Mouse (Mus musculus): Measurements from ENCODE around the gene Akr1b10. TPM values are rescaled to one million over a fixed set of nuclear protein-coding genes. Genes with fewer than 3 reads are reported as not detected.
A peak's percentile ranks its signal among the peaks of the same experiment; 100 is the strongest.

Gene Akr1b10
- total and polyA plus RNA-seq, 3 experiments: 8.7 to 17.4 TPM; not detected in 1

DNA sequence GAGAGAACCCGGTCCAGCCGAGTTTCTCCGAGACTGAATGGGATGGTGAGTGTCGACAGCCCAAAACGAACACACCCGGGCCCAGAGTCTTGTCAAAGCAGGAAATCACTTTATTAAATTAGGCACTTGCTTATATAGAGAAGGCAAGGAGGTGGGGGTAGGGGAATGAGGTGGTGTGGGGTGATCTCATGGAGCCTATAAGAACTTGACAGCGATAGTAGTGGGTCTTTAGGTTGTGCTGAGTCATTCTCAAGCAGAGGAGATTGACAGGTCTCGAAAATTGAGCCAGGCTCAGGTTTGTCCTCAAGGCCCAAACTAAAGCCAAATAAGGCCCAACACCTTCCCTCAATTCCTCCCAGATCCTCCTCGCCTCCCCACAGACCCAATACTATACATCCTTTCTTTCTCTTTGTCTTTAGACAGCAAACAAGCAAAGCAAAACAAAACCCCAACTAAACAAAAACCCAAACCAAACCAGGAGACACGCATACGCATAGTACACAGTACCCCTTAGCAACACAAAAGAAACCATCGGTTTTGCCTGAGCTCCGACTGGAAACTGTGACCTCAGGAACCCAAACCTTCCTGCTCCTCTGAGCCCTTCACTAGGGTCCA lies 15.7 kb downstream of the Akr1b10 start:
- Histone ChIP-seq H3K4me3 (ENCODE audit: control insufficient read depth in 1 of 2, insufficient read depth in 1 of 2, low read depth in 2 of 2, low read length in 2 of 2) (no peak overlapping the region), H3K27ac (ENCODE audit: control insufficient read depth, low read depth, low read length) (no peak overlapping the region), H3K9ac (ENCODE audit: control insufficient read depth, low read depth, low read length, poor library complexity, severe bottlenecking) (no peak overlapping the region), H3K36me3 (ENCODE audit: control insufficient read depth in 1 of 2, insufficient read depth in 2 of 2, low read length in 2 of 2) (no peaks in the 10 kb centered on the region), H3K4me1 (ENCODE audit: control insufficient read depth in 1 of 2, insufficient read depth in 2 of 2, low read length in 2 of 2) (0 out of 4 replicates have a peak, but pooled peaks cover 0 to 4% of the 10 kb centered on the region in 2 experiments), H3K79me2 (ENCODE audit: control insufficient read depth, insufficient read depth, low read length, poor library complexity) (no peaks in the 10 kb centered on the region), H3K9me3 (replicated peaks; ENCODE audit: insufficient read depth, low read length) (no peaks in the 10 kb centered on the region), H3K27me3 (ENCODE audit: control insufficient read depth in 1 of 2, insufficient read depth in 2 of 2, low read length in 2 of 2) (no peaks in the 10 kb centered on the region)
- TF ChIP-seq RAD21 (IDR thresholded peaks at IDR 0.05; ENCODE audit: low read depth, low read length) (no peak), MYC (IDR thresholded peaks at IDR 0.05; ENCODE audit: low read depth, low read length) (no peak), SMC3 (IDR thresholded peaks at IDR 0.05; ENCODE audit: low read depth, low read length) (no peak), BHLHE40 (IDR thresholded peaks at IDR 0.05; ENCODE audit: borderline replicate concordance, low read depth, low read length) (no peak), NELFE (IDR thresholded peaks at IDR 0.05; ENCODE audit: low read depth, low read length) (no peak), ZMIZ1 (IDR thresholded peaks at IDR 0.05; ENCODE audit: low read depth, low read length) (no peak), HCFC1 (IDR thresholded peaks at IDR 0.05; ENCODE audit: low read depth, low read length) (no peak), ZC3H11A (IDR thresholded peaks at IDR 0.05; ENCODE audit: low read depth, low read length) (no peak), USF1 (IDR thresholded peaks at IDR 0.05; ENCODE audit: low read depth, low read length) (no peak), MXI1 (IDR thresholded peaks at IDR 0.05; ENCODE audit: low read depth, low read length) (no peak), MAFK (IDR thresholded peaks at IDR 0.05; ENCODE audit: borderline replicate concordance, low read depth, low read length) (no peak), TAL1 (IDR thresholded peaks at IDR 0.05; ENCODE audit: low read length) (no peak), POLR2A (IDR thresholded peaks at IDR 0.05; ENCODE audit: control insufficient read depth in 1 of 2, insufficient read depth in 1 of 2, low read depth in 1 of 2, low read length in 2 of 2, poor library complexity in 1 of 2) (no peak), POLR2AphosphoS5 (IDR thresholded peaks at IDR 0.05; ENCODE audit: borderline replicate concordance, low read depth, low read length) (no peak), EP300 (IDR thresholded peaks at IDR 0.05; ENCODE audit: low read depth in 1 of 2, low read length in 2 of 2) (no peak), TBP (IDR thresholded peaks at IDR 0.05; ENCODE audit: low read depth, low read length) (no peak), ETS1 (IDR thresholded peaks at IDR 0.05; ENCODE audit: low read depth, low read length) (no peak)
- peak; percentile 22 for DNase-seq (ENCODE audit: low read depth, low spot score)

DNA sequence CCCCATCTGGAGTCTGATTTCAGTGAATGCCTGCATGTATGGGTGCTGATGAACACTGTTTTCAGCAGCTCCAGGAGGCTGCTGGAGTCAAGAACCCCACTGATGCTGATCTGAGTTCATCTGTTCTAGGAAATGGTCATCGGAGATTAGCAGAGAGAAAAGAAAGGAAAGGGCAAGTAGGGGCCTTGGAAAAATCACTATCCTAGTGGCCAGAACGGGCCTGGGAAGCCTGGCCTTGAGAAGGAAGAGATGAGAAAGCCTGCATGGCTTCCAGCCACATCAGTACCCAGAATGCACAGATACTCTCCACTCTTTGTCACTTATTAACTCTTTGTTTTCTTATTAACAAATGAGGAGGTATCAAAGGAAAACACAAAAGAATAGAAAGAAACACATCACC lies 16.7 kb downstream of the Akr1b10 start:
- no peak for DNase-seq (ENCODE audit: low read depth, low spot score)
- Histone ChIP-seq H3K79me2 (ENCODE audit: control insufficient read depth, insufficient read depth, low read length, poor library complexity) (no peaks in the 10 kb centered on the region), H3K36me3 (ENCODE audit: control insufficient read depth in 1 of 2, insufficient read depth in 2 of 2, low read length in 2 of 2) (no peaks in the 10 kb centered on the region), H3K27me3 (ENCODE audit: control insufficient read depth in 1 of 2, insufficient read depth in 2 of 2, low read length in 2 of 2) (no peaks in the 10 kb centered on the region), H3K4me1 (ENCODE audit: control insufficient read depth in 1 of 2, insufficient read depth in 2 of 2, low read length in 2 of 2) (0 out of 4 replicates have a peak, but pooled peaks cover 0 to 4% of the 10 kb centered on the region in 2 experiments), H3K9ac (ENCODE audit: control insufficient read depth, low read depth, low read length, poor library complexity, severe bottlenecking) (no peak overlapping the region), H3K27ac (ENCODE audit: control insufficient read depth, low read depth, low read length) (no peak overlapping the region), H3K4me3 (ENCODE audit: control insufficient read depth in 1 of 2, insufficient read depth in 1 of 2, low read depth in 2 of 2, low read length in 2 of 2) (no peak overlapping the region), H3K9me3 (replicated peaks; ENCODE audit: insufficient read depth, low read length) (no peaks in the 10 kb centered on the region)
- no peak for TF ChIP-seq E2F4 (IDR thresholded peaks at IDR 0.05; ENCODE audit: borderline replicate concordance, low read depth, low read length)

All from MEL (cell line).